Mouse (Mus musculus): ENCODE measurements around the gene Fut9.

DNA sequence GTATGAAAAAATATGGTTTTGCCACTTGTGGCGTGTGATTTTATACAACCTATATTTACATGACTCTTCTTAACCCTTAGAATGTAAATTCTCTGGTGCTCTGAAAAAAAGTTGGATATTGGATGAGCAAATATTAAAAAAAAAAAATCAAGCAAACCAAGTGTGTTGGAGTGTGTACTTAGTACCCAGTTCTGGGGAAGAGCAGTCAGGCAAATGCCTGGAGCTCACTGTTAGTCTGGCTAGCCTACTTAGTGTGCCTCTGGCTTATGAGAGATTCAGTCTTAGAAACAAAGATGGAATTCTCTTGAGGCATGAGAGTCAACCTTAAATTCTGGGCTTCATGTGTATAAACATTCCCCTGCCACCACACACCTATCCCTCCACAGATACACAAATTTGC, 13.3 kb upstream of the Fut9 start:
- TF ChIP-seq POLR2AphosphoS5 (IDR thresholded peaks at IDR 0.05; ENCODE audit: insufficient replicate concordance, low read depth, low read length) = no peak
- no peak for TF ChIP-seq CTCF (IDR thresholded peaks at IDR 0.05; ENCODE audit: low read depth, low read length)
- TF ChIP-seq TAL1 (conservative IDR thresholded peaks at IDR 0.05; ENCODE audit: low read depth, low read length) = no peak
- no peak for TF ChIP-seq GATA1 (IDR thresholded peaks at IDR 0.05; ENCODE audit: borderline replicate concordance, low read length)

All from G1E (cell line).